Mouse (Mus musculus): Measurements from ENCODE around the gene Kcnn1. TPM values are rescaled to one million over a fixed set of nuclear protein-coding genes. Genes with fewer than 3 reads are reported as not detected.
"Not testable (repeated sequence)": the region's sequence is repeated elsewhere in the genome, so short reads cannot be mapped to it uniquely, and the experiment has no call there.

Gene Kcnn1
- polyA plus RNA-seq, 1 experiment, result 0.72 TPM

DNA sequence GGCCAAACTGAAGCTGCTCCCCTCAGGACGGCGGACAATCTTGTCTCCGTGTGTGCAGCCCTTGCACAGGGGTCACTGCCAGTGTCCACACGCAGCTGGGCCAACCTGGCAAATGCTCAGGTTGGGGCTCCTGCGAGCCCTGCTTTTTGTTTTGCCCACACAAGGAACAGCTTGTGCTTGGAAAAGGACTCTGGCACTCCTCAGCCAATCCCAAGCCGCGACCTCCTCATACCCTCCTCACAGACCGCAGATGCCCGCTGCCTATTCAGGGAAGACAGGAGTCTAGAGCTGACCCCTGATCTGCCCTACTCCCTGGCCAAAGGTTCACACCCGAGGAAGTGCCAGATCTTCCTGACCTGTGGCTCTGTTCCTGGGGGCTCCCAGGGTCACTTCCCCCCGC, 30.7 kb downstream of the Kcnn1 start:
- no peak overlapping the region for H3K4me3 ChIP-seq (ENCODE audit: control insufficient read depth, low read depth, low read length)
- no peaks in the 10 kb centered on the region for H3K27me3 ChIP-seq (ENCODE audit: control insufficient read depth, insufficient read depth, low read length)
- no peaks in the 10 kb centered on the region; the same call in 1 of the 2 replicates for H3K4me1 ChIP-seq (ENCODE audit: control insufficient read depth, insufficient read depth, low read length)
- no peaks in the 10 kb centered on the region for H3K36me3 ChIP-seq (ENCODE audit: control insufficient read depth, insufficient read depth, low read length)
- H3K27ac ChIP-seq (ENCODE audit: control insufficient read depth, insufficient read depth, low read depth, low read length), result no peak overlapping the region
- no peak for TF ChIP-seq CTCF (IDR thresholded peaks at IDR 0.05; ENCODE audit: control insufficient read depth, insufficient read depth, insufficient replicate concordance, low read depth, low read length)
- TF ChIP-seq POLR2A (IDR thresholded peaks at IDR 0.05; ENCODE audit: control insufficient read depth, low read depth, low read length), result no peak

DNA sequence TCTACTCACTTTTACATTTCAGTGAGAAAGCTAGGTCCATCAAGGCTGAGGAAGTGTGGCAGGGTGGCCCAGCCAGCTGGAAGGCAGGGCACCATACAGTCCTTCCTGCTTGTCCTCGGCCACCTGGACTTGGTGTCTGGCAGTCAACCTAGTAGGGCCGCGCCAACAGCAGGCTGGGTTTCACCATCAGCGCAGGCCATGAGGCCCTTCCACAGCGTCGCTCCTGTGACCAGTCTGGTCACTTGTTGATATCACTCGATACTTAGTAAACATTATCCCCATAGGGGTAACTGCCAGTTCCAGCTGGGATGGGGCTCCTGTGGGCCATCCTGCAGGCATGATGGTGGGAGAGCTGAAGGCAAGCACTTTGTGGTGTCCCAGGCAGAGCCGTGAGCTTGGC, 31.5 kb downstream of the Kcnn1 start:
- no peak for TF ChIP-seq POLR2A (IDR thresholded peaks at IDR 0.05; ENCODE audit: control insufficient read depth, low read depth, low read length)
- no peak for TF ChIP-seq CTCF (IDR thresholded peaks at IDR 0.05; ENCODE audit: control insufficient read depth, insufficient read depth, insufficient replicate concordance, low read depth, low read length)
- Histone ChIP-seq H3K27ac (ENCODE audit: control insufficient read depth, insufficient read depth, low read depth, low read length) (no peak overlapping the region), H3K4me3 (ENCODE audit: control insufficient read depth, low read depth, low read length) (no peak overlapping the region), H3K36me3 (ENCODE audit: control insufficient read depth, insufficient read depth, low read length) (no peaks in the 10 kb centered on the region), H3K27me3 (ENCODE audit: control insufficient read depth, insufficient read depth, low read length) (no peaks in the 10 kb centered on the region), H3K4me1 (ENCODE audit: control insufficient read depth, insufficient read depth, low read length) (no peaks in the 10 kb centered on the region; the same call in 1 of the 2 replicates)

DNA sequence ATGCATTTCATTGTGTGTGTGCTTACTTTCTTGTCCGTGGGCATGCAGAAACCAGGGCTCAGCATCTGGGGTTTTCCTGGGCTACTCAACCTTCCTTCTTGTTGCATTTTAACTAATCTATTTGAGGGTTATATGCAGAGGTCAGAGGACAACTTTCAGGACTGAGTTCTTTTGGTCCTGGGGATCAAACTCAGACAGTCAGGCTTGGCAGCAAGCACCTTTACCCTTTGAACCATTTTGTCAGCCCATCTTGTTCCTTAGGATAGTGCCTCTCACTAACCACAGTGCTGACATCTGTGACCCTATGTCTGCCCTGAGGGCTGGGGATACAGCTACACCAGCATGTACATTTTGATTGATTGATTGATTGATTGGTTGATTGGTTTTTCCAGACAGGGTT, 35.3 kb downstream of the Kcnn1 start:
- Histone ChIP-seq H3K4me3 (ENCODE audit: control insufficient read depth, low read depth, low read length) (no peak overlapping the region), H3K27ac (ENCODE audit: control insufficient read depth, insufficient read depth, low read depth, low read length) (no peak overlapping the region), H3K36me3 (ENCODE audit: control insufficient read depth, insufficient read depth, low read length) (no peaks in the 10 kb centered on the region), H3K27me3 (ENCODE audit: control insufficient read depth, insufficient read depth, low read length) (no peaks in the 10 kb centered on the region), H3K4me1 (ENCODE audit: control insufficient read depth, insufficient read depth, low read length) (no peaks in the 10 kb centered on the region; the same call in 1 of the 2 replicates)
- TF ChIP-seq POLR2A (IDR thresholded peaks at IDR 0.05; ENCODE audit: control insufficient read depth, low read depth, low read length), result no peak
- no peak for TF ChIP-seq CTCF (IDR thresholded peaks at IDR 0.05; ENCODE audit: control insufficient read depth, insufficient read depth, insufficient replicate concordance, low read depth, low read length)

DNA sequence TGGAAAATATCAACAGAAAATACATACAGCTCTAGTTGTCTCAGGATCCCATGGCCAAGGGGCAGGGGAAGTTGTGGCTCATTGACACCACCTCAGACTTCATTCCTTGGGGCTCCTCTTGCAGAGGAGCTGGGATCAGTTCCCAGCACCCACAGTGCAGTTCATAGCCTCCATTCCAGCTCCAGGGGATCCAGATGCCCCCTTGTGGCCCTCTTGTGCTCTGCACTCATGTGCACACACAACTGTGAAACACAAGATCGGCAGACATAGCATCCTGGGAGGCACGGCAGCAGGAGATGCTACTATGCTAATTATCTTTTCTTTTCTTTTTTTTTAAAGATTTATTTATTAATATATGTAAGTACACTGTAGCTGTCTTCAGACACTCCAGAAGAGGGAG, 36.0 kb downstream of the Kcnn1 start:
- no peaks in the 10 kb centered on the region for H3K27me3 ChIP-seq (ENCODE audit: control insufficient read depth, insufficient read depth, low read length)
- H3K4me3 ChIP-seq (ENCODE audit: control insufficient read depth, low read depth, low read length), result peak overlapping the region; percentile 43
- H3K4me1 ChIP-seq (ENCODE audit: control insufficient read depth, insufficient read depth, low read length), result peaks cover 2% of the 10 kb centered on the region; the same call in 1 of the 2 replicates
- no peaks in the 10 kb centered on the region for H3K36me3 ChIP-seq (ENCODE audit: control insufficient read depth, insufficient read depth, low read length)
- no peak overlapping the region for H3K27ac ChIP-seq (ENCODE audit: control insufficient read depth, insufficient read depth, low read depth, low read length)
- TF ChIP-seq POLR2A (IDR thresholded peaks at IDR 0.05; ENCODE audit: control insufficient read depth, low read depth, low read length) (no peak), CTCF (IDR thresholded peaks at IDR 0.05; ENCODE audit: control insufficient read depth, insufficient read depth, insufficient replicate concordance, low read depth, low read length) (peak; percentile 57; the same call in 1 of the 2 replicates)

DNA sequence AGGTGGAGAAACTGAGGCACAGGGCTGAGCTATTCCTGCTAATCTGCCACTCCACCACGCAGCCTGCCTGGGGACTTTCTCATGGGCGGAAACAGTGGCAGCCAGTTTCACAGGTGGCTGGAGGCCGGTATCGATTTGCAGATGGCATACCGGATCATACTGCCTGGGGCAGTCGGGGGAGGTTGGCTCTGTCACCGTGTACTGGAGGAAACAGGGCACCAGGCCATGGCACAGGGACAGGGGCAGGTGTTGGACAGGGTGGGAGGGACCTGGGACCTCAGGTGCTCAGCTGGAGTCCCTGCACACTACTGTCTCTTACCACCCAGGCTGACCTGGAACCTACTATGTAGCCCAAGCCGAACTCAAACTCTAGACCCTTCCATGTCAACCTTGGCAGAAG, 37.2 kb downstream of the Kcnn1 start:
- Histone ChIP-seq H3K27me3 (ENCODE audit: control insufficient read depth, insufficient read depth, low read length) (no peaks in the 10 kb centered on the region), H3K27ac (ENCODE audit: control insufficient read depth, insufficient read depth, low read depth, low read length) (no peak overlapping the region), H3K4me3 (ENCODE audit: control insufficient read depth, low read depth, low read length) (no peak overlapping the region), H3K36me3 (ENCODE audit: control insufficient read depth, insufficient read depth, low read length) (no peaks in the 10 kb centered on the region), H3K4me1 (ENCODE audit: control insufficient read depth, insufficient read depth, low read length) (peaks cover 9% of the 10 kb centered on the region)
- TF ChIP-seq POLR2A (IDR thresholded peaks at IDR 0.05; ENCODE audit: control insufficient read depth, low read depth, low read length), result no peak
- no peak for TF ChIP-seq CTCF (IDR thresholded peaks at IDR 0.05; ENCODE audit: control insufficient read depth, insufficient read depth, insufficient replicate concordance, low read depth, low read length)

DNA sequence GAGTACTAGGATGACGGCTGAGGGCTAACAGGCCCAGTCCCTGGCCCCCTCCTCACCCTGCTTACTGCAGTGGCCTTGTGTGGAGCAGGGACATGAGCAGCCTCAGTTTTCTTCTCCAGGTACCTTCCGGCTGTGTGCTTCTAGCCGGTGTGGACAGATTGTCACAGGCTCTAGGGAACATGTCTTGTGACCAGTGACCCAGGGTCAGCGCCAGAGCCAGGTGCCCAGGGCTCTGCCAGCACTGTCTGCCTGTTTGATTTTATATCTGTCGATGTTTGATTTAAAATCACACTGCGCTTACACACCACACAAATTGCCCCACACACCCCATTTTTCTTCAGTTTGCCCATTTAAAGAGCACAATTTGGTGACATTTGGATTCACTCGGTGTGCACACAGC, 39.3 kb downstream of the Kcnn1 start:
- peaks cover 14% of the 10 kb centered on the region for H3K4me1 ChIP-seq (ENCODE audit: control insufficient read depth, insufficient read depth, low read length)
- no peak overlapping the region for H3K27ac ChIP-seq (ENCODE audit: control insufficient read depth, insufficient read depth, low read depth, low read length)
- TF ChIP-seq CTCF (IDR thresholded peaks at IDR 0.05; ENCODE audit: control insufficient read depth, insufficient read depth, insufficient replicate concordance, low read depth, low read length), result no peak
- no peak for TF ChIP-seq POLR2A (IDR thresholded peaks at IDR 0.05; ENCODE audit: control insufficient read depth, low read depth, low read length)
- no peak overlapping the region for H3K4me3 ChIP-seq (ENCODE audit: control insufficient read depth, low read depth, low read length)
- H3K27me3 ChIP-seq (ENCODE audit: control insufficient read depth, insufficient read depth, low read length), result no peaks in the 10 kb centered on the region
- no peaks in the 10 kb centered on the region for H3K36me3 ChIP-seq (ENCODE audit: control insufficient read depth, insufficient read depth, low read length)

DNA sequence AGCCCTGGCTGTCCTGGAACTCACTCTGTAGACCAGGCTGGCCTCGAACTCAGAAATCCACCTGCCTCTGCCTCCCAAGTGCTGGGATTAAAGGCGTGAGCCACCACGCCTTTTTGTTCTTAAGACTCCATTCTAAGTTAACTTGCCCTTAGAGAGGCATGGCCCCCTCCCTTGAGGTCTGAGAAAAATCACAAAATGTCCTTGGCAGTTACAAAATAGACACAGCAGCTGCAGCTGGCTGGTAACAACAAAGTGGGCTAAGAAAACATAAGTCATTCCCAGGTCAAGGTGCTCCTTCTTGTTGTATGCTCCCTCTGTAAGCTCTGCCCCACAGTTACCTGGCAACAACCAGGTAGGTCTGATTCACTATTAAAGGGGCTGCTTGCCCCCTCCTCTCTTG, 40.5 kb downstream of the Kcnn1 start:
- not testable (repeated sequence) for H3K36me3 ChIP-seq (ENCODE audit: control insufficient read depth, insufficient read depth, low read length); H3K4me3 ChIP-seq (ENCODE audit: control insufficient read depth, low read depth, low read length); H3K27ac ChIP-seq (ENCODE audit: control insufficient read depth, insufficient read depth, low read depth, low read length); H3K27me3 ChIP-seq (ENCODE audit: control insufficient read depth, insufficient read depth, low read length)
- peaks cover 14% of the 10 kb centered on the region for H3K4me1 ChIP-seq (ENCODE audit: control insufficient read depth, insufficient read depth, low read length)

DNA sequence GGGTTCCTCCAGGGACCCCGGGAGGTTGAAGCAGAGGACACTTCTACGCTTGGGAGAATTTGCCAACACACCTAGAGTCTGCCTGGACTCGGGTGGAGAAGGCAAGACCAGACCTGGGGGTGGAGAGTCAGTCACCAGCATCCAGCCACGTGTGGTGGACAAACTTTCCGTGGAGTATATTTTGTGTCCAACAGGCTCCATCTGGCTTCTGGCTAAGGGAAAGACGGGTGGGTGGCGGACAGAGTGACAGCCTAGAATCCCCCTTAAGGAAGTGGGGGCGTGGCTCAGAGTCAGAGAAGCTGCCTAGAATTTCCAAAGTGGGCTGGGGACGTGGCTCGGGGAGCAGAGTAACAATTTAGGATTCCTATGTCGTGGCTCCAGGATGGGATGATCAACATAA, 41.1 kb downstream of the Kcnn1 start:
- H3K4me3 ChIP-seq (ENCODE audit: control insufficient read depth, low read depth, low read length), result no peak overlapping the region
- H3K27ac ChIP-seq (ENCODE audit: control insufficient read depth, insufficient read depth, low read depth, low read length), result no peak overlapping the region
- no peak for TF ChIP-seq CTCF (IDR thresholded peaks at IDR 0.05; ENCODE audit: control insufficient read depth, insufficient read depth, insufficient replicate concordance, low read depth, low read length)
- TF ChIP-seq POLR2A (IDR thresholded peaks at IDR 0.05; ENCODE audit: control insufficient read depth, low read depth, low read length), result no peak
- peaks cover 17% of the 10 kb centered on the region for H3K4me1 ChIP-seq (ENCODE audit: control insufficient read depth, insufficient read depth, low read length)
- H3K36me3 ChIP-seq (ENCODE audit: control insufficient read depth, insufficient read depth, low read length), result no peaks in the 10 kb centered on the region
- no peaks in the 10 kb centered on the region for H3K27me3 ChIP-seq (ENCODE audit: control insufficient read depth, insufficient read depth, low read length)
